Mouse (Mus musculus) skeletal muscle tissue, adult 2 months (tissue): ENCODE results near the gene Atg4a-ps.

Experiments
- DNase-seq: peaks from one replicate; pipeline ENCODE4 v3.0.0-alpha.2; 2012; ENCODE audit warnings: low read depth, low spot score

The Atg4a-ps gene

GRCm38 (mm10) chr3:103627661-103628060 is 18.2 kb downstream of the Atg4a-ps start:
- DNase-seq: peak; percentile 29

DNA sequence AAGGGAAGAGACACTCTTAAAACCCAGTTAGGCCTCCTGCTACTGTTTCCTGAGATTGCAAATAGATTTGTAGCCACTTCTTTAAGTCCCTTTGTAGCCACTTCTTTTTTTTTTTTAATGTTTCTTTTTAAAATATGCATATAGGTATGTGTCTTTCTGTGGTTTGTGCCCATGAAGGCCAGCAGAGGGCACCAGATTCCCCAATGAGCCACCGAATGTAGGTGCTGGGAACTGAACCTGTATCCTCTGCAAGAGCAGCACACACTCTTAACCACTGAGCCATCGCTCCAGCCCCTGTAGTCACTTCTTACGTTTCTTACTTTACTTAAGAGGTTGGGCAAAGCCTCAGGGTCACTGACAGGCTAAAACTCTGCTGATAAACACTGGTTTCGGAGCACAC is 19.4 kb downstream of the Atg4a-ps start:
- DNase-seq: no peak

DNA sequence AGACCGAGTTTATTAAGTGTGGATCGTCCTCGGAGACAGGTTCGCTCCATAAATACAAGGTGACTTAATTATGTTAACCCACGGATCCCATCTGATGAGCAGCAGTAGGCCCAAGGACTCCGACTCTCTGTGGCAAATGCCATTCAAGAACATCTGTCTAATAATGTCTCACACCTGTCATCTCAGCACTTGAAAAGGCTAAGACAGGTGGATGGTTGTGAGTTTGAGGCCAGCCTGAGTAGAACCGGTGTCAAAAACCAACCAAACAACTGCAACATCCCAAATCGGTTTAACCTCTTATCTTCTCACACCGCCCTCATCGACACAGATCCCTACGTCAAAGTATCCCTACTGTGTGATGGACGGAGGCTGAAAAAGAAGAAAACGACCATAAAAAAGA is 20.7 kb downstream of the Atg4a-ps start:
- no peak for DNase-seq

- DNase-seq: no peak
Measured at GRCm38 (mm10) chr3:103624591-103625051, 21.2 kb downstream of the Atg4a-ps start.

GRCm38 (mm10) chr3:103623893-103624470 is 21.9 kb downstream of the Atg4a-ps start:
- no peak for DNase-seq

- DNase-seq: no peak
Measured at GRCm38 (mm10) chr3:103620101-103620500, 25.8 kb downstream of the Atg4a-ps start.

GRCm38 (mm10) chr3:103616981-103617380 is 28.9 kb downstream of the Atg4a-ps start:
- no peak for DNase-seq

DNA sequence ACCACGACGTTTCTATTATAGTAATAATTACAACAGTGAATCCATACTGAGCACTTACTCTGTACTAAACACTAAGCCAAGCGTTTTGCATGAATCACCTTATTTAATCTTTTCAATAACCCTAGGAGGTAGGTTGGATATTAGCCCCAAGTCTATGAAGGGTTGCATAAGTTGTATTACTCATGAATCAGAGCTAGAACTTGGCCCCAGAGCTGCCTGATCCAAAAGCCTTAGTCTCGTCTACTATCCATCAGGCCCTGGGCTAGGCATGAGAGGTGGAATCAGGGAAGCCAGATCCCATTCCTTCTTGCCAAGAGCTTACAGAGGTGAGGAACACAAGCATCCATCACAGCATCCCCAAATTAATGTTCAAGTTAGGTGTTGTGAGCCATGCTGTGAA is 30.2 kb downstream of the Atg4a-ps start:
- DNase-seq: no peak

DNA sequence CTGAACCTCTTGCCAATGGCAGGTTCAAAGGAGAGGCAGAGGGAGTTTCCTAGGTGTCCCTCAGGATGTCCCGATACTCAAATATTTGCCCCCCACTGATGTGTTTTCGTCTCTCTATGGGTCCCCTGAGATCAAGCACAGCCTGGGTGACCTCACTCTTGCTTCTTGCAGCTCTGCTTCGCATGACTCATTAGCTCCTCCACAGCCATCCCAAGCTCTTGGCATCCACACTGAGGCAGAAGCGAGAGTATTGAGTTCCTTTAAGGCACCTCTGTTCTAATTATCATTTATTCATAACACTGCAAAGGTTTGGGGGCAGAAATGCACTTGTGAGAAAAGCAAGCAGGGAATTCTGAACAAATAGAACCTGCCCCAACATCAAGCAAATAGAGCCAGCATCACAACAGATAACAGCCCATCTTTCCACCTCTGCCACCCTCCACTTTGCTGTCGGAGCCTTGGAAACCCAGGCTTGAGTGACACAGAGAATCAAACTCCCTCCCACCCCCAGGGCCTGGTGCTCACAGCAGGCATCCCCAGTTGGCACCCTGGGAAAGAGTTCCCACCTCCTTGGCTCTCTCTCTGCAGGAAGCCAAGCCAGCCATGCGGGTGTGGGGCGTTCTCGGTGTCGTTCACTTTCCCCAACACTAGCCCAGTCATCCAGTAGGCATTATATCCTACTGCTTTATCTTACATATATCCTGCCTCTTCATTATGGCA is 33.1 kb downstream of the Atg4a-ps start:
- DNase-seq: peak; percentile 45

DNA sequence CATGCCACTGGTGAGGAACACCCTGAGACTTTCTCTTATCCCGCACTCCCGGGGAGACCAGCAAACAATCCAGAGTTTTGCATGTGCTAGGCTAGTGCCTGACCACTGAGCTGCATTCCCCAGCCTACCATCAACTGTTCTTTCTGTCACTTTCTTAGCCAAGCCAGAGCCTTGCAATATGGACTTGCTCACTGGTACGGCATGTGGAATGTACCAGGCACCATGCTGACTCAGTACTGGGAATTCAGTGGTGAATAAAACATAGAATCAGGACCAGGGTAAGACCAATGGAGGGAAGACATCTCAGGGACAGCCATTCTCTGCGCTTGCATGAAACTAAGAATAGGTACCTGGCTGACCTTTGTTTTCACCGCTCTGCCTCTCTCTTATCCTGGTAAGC is 35.6 kb downstream of the Atg4a-ps start:
- DNase-seq: no peak

GRCm38 (mm10) chr3:103606660-103607595 is 38.9 kb downstream of the Atg4a-ps start:
- DNase-seq: no peak

DNA sequence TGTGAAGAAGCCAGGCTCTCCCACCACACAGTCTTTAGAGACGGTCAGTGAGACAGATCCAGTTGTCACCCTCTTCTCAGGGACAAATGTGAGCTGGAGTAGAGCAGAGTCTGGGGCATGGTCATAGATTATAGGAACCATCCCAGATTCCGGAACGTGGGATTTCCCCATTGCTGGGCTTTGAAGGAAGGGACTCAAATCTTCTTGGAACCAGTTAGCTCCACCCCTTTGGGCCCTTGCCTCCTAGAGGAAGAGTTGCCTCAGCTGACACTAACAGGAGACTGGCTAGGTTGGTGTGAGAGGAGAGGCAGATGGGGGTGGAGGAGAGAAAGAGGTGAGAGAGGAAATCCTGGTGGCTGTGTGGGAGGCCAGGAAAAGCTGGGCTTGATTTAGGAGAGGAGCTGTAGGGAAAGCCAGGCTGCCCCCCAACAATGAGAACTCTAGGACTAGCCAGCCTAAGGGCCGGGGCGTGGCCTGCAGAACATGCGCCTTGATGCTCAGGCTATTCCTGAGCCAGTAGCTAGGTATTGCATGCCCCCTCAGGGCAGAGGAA is 39.7 kb downstream of the Atg4a-ps start:
- no peak for DNase-seq

- DNase-seq: no peak
Measured at GRCm38 (mm10) chr3:103601561-103601960, 44.3 kb downstream of the Atg4a-ps start.

- no peak for DNase-seq
Measured at GRCm38 (mm10) chr3:103601011-103601410, 44.9 kb downstream of the Atg4a-ps start.

DNA sequence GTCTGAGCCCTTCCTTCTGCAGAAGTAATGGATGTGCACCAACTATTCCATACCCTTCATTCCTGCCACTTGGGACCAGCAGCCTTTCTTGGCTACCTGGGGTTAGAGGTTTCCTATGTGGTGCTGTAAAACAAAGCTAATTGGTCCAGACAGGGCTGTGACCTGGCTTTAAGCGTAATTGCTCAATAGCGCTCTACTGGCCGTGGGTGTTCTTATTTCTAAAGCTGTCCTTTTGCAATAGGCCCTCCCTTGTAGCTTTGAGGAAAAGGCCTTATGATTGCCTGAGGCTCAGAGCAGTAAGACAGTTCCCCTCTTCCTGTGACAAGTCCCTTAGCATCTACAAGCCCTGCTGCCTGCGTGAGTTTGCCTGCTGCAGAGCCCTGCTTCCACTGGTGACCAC is 48.3 kb downstream of the Atg4a-ps start:
- no peak for DNase-seq

GRCm38 (mm10) chr3:103595271-103595810 is 50.5 kb downstream of the Atg4a-ps start:
- DNase-seq: no peak
